Mouse (Mus musculus): ENCODE measurements at regions not wholly inside any gene's neighbourhood (a gene's known extent, or its start where the extent isn't known, plus 50 kb on each side); places are given as distances from the start of the nearest gene placed in this dataset.

DNA sequence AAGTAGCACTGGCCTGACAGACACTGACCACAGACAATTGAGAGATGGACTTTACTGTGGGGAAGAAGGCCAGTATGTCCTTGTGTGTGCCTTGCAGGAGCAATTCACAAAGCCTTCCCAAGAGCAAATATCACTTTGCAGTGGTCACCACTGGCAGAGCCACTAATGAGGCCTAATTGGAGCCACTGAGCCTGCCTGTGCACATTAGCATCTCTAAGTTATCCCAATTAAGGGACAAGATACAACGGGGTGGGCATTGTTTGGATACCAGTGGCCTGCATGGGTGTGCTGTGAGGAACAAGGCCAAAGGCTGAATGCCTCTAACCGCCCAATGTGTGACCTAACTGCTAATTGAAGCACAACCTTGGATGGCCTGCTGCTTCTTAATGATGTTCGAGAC is 433.4 kb upstream of the Ptbp2 start:
- intact Hi-C loops (cut with DNase I), result no loop called here

DNA sequence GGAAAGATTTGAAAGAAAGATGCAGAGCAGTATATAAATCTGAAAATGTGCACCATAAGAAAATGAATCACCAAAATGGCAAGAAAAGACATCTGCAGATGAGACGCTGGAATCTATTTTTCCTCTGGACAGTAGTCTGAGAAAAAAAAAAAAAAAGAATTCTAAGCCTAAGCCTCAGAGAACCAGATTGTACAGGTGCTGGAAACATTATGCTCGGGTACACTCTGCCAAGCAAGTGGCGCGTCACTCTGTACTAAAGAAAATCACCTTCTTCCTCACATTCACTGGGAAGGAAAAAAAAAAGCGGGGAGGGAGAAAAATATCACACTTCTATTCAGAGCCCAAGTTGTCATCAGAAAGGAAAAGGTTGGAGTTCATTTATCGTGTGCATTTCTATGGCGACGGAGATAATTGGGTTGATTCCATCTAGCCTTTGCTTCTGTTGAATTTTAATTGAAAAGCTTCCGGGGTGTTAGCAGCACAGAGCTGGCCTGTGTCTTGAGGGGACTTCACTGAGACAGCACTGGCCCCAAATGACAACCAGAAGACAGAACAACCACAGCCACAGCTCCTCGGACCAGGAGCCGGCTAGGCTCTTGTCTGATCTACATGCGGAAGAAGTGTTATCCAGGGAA is 430.5 kb upstream of the Ptbp2 start:
- intact Hi-C loops (cut with DNase I), result no loop called here

DNA sequence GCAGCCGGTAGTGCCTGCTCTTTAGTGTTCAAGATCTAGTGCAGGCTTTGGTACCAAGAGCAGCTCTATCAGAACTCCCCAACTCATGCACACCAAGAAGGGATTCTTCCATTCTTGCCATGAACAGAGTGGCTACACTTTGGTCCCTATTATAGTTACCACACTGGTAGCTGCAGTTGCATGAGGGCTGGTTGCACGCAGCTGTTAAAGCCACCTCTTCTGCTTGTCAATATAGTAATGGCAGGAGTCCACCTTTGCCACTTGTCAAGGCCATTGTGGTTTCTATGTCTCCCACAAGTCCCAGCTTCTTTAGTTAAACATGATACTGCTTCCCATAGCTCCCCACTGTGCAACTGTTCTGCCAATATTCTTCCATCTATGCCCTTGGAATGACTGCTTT is 415.1 kb upstream of the Ptbp2 start:
- intact Hi-C loops (cut with DNase I), result loop anchor here (10.0 kb wide), 1 partner anchor 485 kb away; no protein-coding TSS in a partner anchor

GRCm38 (mm10) chr3:120194501-120194900 is 410.2 kb upstream of the Ptbp2 start:
- intact Hi-C loops (cut with DNase I), result loop anchor here (10.0 kb wide), 1 partner anchor 480 kb away; no protein-coding TSS in a partner anchor

- intact Hi-C loops (cut with DNase I), result loop anchor here (10.0 kb wide), 1 partner anchor 478 kb away; no protein-coding TSS in a partner anchor
These were observed 408.4 kb upstream of the Ptbp2 start for GRCm38 (mm10) chr3:120192439-120193326.

- intact Hi-C loops (cut with DNase I), result loop anchor here (10.0 kb wide), 1 partner anchor 475 kb away; no protein-coding TSS in a partner anchor
These were observed 405.3 kb upstream of the Ptbp2 start for GRCm38 (mm10) chr3:120189606-120190005.

DNA sequence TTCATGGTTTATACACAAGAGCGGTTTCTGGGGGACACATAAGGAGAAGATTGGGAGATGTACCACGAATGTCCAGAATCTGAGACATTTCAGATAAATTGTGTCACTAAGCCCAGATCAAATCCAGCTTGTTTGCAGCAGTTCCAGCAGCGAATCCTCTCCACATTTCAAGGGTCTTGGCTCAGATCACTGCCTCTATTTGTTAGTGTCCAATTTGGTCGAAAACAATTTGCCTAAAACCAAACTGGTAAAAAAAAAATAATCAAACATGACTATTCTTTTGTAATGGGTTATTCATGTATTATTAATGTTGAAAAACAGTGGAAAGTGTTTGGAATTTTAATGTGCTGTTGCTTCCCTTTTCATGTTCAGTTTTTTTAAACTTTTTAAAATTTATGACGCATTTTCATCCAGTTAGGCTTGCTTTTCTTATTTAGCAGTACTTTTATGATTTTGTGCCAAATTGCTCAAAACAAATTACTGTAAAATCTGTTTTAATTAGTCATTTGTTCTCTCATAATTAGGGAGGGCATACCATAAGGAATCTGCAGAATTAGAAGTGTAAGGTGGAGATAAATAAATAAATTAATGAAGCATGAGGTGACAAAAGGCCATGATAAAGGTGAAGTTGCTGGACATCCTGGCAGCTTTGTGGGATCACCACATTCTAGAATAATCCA is 396.8 kb upstream of the Ptbp2 start:
- intact Hi-C loops (cut with DNase I), result no loop called here

GRCm38 (mm10) chr3:120175632-120176031 is 391.4 kb upstream of the Ptbp2 start:
- intact Hi-C loops (cut with DNase I), result no loop called here
